Mouse (Mus musculus) gastrocnemius, postnatal 25 days (tissue): ENCODE measurements at regions not wholly inside any gene's neighbourhood (a gene's known extent, or its start where the extent isn't known, plus 50 kb on each side); places are given as distances from the start of the nearest gene placed in this dataset.

Source experiments
- DNase-seq: peaks from one replicate; pipeline ENCODE4 v3.0.0; 2022

DNA sequence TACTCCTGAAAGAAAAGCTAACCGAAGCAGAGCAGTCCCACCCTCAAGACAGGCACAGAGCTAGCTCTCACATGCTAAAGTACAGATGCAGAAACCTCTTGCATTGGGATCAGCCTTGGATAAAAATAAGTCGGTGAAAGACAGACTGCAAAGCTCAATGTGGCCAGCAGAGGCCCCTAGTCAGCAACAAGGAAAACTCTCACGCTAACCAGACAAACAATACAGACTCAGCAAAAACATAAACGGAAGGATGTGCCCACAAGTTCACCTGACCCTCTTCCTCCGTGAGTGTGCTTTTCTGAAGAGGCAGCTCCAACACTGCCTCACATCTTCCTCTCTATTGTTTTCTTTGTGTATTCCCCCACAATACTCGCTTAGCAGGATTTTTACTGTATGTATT lies 77.8 kb downstream of the Rpia start:
- peak; percentile 13 for DNase-seq

- DNase-seq = no peak
Observed at GRCm38 (mm10) chr6:70713665-70714064, 78.4 kb downstream of the Rpia start.

DNA sequence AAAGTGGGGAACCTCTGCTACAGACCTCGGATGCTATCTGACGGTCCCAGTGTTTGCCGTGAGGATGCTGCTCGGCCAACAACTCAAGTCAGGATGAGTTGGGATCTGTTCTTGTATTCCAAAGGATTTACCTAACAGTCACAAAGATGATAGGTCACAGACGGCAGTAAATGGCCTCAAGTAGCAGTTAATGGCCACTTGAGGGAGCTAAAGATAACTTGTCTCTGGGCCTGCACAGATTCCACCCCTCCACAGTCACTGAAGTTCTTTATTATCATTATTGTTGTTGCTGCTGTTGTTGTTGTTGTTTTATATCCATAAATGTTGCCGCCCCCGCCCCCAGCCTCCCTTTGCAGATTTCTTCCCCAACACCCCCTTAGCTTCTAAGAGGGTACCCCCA lies 78.9 kb downstream of the Rpia start:
- DNase-seq = no peak

DNA sequence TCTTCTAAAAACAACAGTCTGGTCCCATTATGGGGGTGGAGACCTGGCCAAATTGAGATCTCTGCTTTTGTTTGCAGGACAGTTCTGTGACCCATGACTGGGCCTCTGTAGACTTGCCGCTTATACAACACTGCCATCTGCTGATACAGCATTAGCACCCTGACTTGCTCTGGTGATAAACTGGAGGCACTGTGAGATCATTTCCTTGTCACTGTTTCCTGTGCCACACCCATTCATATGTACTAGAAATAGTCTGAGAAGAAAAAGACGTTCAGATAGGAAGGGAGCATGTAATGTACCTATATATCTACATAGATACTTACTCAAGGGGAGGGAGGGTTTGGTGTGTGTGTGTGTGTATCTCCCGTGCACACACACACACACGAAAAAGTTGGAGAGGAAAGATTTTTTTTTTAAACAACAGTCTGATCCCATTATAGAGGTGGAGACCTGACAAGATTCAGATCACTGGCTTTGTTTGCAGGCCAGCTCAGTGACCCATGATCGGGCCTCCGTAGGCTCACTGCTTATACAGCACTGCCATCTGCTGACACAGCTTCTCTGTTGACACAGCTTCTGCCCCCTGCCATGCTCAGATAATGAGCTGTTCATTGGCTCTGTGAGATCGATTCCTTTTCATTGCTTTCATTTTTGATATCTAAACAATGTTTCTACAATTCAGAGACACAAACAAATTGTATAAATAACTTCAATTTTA lies 82.5 kb downstream of the Rpia start:
- no peak for DNase-seq

DNA sequence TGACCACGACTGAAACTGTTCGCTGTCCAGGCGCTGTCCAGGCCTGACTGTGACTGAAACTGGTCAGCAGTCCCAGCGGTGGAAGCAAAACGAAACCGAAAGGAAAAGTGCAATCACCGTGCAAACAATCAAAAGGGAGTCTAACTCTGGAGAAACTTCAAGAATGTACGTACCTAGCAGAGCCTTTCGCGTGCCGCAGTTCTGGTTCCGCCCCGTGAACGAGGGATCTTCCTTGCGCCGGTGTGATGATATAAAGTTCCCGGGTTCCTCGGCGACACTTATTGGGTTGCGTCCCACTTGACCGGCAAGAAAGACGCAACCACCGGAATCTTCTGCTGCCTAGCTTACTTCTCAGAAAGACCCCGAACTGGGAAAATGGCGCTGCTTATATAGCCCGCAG lies 96.4 kb downstream of the Rpia start:
- no peak for DNase-seq
